Mouse (Mus musculus): ENCODE measurements around the gene Fzd4. TPM values are rescaled to one million over a fixed set of nuclear protein-coding genes. Genes with fewer than 3 reads are reported as not detected.

The Fzd4 gene
- polyA plus RNA-seq, 1 experiment from 2014 or later, result 13.7 TPM

DNA sequence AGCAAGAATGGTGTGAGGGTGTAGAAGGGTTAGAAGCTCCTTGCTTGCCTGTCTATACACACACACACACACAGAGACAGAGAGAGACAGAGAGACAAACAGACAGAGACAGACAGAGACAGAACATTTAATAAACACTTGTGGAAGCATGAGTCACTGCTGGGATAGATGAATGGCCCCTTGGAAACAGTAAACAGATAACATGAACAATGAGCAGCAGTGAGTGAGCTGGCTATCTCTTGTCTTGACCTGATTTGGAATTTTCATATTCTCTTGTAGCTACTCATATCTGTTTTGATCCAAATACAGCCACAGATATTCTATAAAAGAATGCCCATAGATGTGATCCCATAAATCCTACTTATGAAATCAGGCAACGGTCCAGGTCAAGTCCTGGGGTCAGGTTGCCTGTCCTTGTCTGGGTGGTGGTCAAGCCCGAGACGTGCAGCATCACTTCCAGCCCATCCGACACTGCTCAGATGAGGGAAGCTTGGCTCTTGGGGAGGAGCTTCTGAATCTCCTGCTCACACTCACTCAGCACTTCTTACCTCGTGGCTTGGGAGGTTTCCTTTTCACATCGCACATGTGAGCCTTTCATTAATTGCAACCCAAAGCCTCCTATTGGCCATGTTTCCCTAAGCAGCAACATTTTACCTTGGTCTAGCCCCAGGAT, 32.4 kb upstream of the Fzd4 start:
- WGBS, result 54% methylated on average over 6 of the region's 6 CpGs
- Histone ChIP-seq H3K9ac (ENCODE audit: low read length) (no peak overlapping the region), H3K27ac (ENCODE audit: low read depth) (no peak overlapping the region), H3K36me3 (ENCODE audit: control insufficient read depth, insufficient read depth, low read length) (no peaks in the 10 kb centered on the region), H3K27me3 (replicated peaks; ENCODE audit: control insufficient read depth, insufficient read depth, low read length) (no peaks in the 10 kb centered on the region), H3K9me3 (ENCODE audit: control insufficient read depth, low read length) (no peaks in the 10 kb centered on the region), H3K4me3 (ENCODE audit: low read depth, low read length) (no peak overlapping the region), H3K4me2 (ENCODE audit: low read length) (no peak overlapping the region), H3K4me1 (replicated peaks; ENCODE audit: control insufficient read depth, insufficient read depth, low read length) (0 out of 2 replicates have a peak, but pooled peaks cover 3% of the 10 kb centered on the region)
- DNase-seq (ENCODE audit: low spot score), result no peak
- no peak for ATAC-seq (replicated peaks; ENCODE audit: low FRiP score, low TSS enrichment, low read depth)

GRCm38 (mm10) chr7:89380935-89381705, 23.0 kb upstream of the Fzd4 start:
- no peaks in the 10 kb centered on the region for H3K9me3 ChIP-seq (ENCODE audit: control insufficient read depth, low read length)
- DNase-seq (ENCODE audit: low spot score), result no peak
- no peaks in the 10 kb centered on the region for H3K36me3 ChIP-seq (ENCODE audit: control insufficient read depth, insufficient read depth, low read length)
- 36% methylated on average over 7 of the region's 7 CpGs for WGBS
- no peak overlapping the region for H3K9ac ChIP-seq (ENCODE audit: low read length)
- H3K27ac ChIP-seq (ENCODE audit: low read depth), result peak overlapping the region; percentile 47
- peaks cover 12% of the 10 kb centered on the region for H3K4me1 ChIP-seq (replicated peaks; ENCODE audit: control insufficient read depth, insufficient read depth, low read length)
- H3K4me2 ChIP-seq (ENCODE audit: low read length), result no peak overlapping the region
- H3K27me3 ChIP-seq (replicated peaks; ENCODE audit: control insufficient read depth, insufficient read depth, low read length), result no peaks in the 10 kb centered on the region
- ATAC-seq (replicated peaks; ENCODE audit: low FRiP score, low TSS enrichment, low read depth), result no peak
- no peak overlapping the region for H3K4me3 ChIP-seq (ENCODE audit: low read depth, low read length)

GRCm38 (mm10) chr7:89382892-89383291, 21.3 kb upstream of the Fzd4 start:
- H3K4me2 ChIP-seq (ENCODE audit: low read length), result no peak overlapping the region
- no peak overlapping the region for H3K4me3 ChIP-seq (ENCODE audit: low read depth, low read length)
- no peaks in the 10 kb centered on the region for H3K9me3 ChIP-seq (ENCODE audit: control insufficient read depth, low read length)
- WGBS, result 97% methylated on average over 3 of the region's 3 CpGs
- no peaks in the 10 kb centered on the region for H3K27me3 ChIP-seq (replicated peaks; ENCODE audit: control insufficient read depth, insufficient read depth, low read length)
- ATAC-seq (replicated peaks; ENCODE audit: low FRiP score, low TSS enrichment, low read depth), result no peak
- H3K36me3 ChIP-seq (ENCODE audit: control insufficient read depth, insufficient read depth, low read length), result no peaks in the 10 kb centered on the region
- peaks cover 27% of the 10 kb centered on the region for H3K4me1 ChIP-seq (replicated peaks; ENCODE audit: control insufficient read depth, insufficient read depth, low read length)
- no peak for DNase-seq (ENCODE audit: low spot score)
- H3K27ac ChIP-seq (ENCODE audit: low read depth), result no peak overlapping the region
- H3K9ac ChIP-seq (ENCODE audit: low read length), result no peak overlapping the region

- H3K4me3 ChIP-seq (ENCODE audit: low read depth, low read length), result no peak overlapping the region
- no peak overlapping the region for H3K4me2 ChIP-seq (ENCODE audit: low read length)
- 38% methylated on average over 3 of the region's 3 CpGs for WGBS
- H3K27ac ChIP-seq (ENCODE audit: low read depth), result peak overlapping the region; percentile 9; the same call in 1 of the 2 replicates
- no peaks in the 10 kb centered on the region for H3K36me3 ChIP-seq (ENCODE audit: control insufficient read depth, insufficient read depth, low read length)
- ATAC-seq (replicated peaks; ENCODE audit: low FRiP score, low TSS enrichment, low read depth) (no peak), DNase-seq (ENCODE audit: low spot score) (no peak)
- H3K9ac ChIP-seq (ENCODE audit: low read length), result no peak overlapping the region
- peaks cover 35% of the 10 kb centered on the region for H3K4me1 ChIP-seq (replicated peaks; ENCODE audit: control insufficient read depth, insufficient read depth, low read length)
- no peaks in the 10 kb centered on the region for H3K9me3 ChIP-seq (ENCODE audit: control insufficient read depth, low read length)
- H3K27me3 ChIP-seq (replicated peaks; ENCODE audit: control insufficient read depth, insufficient read depth, low read length), result no peaks in the 10 kb centered on the region
Observed at GRCm38 (mm10) chr7:89388981-89389380, 15.2 kb upstream of the Fzd4 start.

DNA sequence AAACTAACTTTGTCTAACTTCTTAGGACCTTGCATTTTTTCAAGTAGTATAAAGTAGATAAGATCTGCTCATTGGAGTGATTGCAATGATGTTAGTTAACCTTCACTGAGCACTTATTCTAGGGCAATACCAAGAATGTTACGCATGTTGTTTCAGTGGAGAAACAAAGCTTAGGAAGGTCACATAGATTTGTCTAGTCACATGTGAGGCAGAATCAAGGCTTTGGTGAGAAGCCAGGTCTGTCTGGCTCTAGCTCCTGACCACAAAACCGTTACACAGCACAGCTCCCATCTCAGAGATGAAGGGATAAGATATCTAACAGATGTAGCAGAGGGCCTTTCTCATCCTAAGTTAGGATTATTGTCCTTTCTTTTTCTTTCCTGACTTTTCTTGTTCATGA, 13.5 kb upstream of the Fzd4 start:
- WGBS, result 73% methylated on average over 2 of the region's 2 CpGs
- Histone ChIP-seq H3K4me3 (ENCODE audit: low read depth, low read length) (no peak overlapping the region), H3K9me3 (ENCODE audit: control insufficient read depth, low read length) (no peaks in the 10 kb centered on the region), H3K9ac (ENCODE audit: low read length) (no peak overlapping the region), H3K27ac (ENCODE audit: low read depth) (no peak overlapping the region), H3K4me1 (replicated peaks; ENCODE audit: control insufficient read depth, insufficient read depth, low read length) (peaks cover 32% of the 10 kb centered on the region), H3K4me2 (ENCODE audit: low read length) (no peak overlapping the region), H3K36me3 (ENCODE audit: control insufficient read depth, insufficient read depth, low read length) (no peaks in the 10 kb centered on the region), H3K27me3 (replicated peaks; ENCODE audit: control insufficient read depth, insufficient read depth, low read length) (no peaks in the 10 kb centered on the region)
- DNase-seq (ENCODE audit: low spot score) (peak; percentile 12), ATAC-seq (replicated peaks; ENCODE audit: low FRiP score, low TSS enrichment, low read depth) (no peak)

GRCm38 (mm10) chr7:89391281-89391680, 12.9 kb upstream of the Fzd4 start:
- Histone ChIP-seq H3K4me2 (ENCODE audit: low read length) (no peak overlapping the region), H3K36me3 (ENCODE audit: control insufficient read depth, insufficient read depth, low read length) (no peaks in the 10 kb centered on the region), H3K9ac (ENCODE audit: low read length) (no peak overlapping the region), H3K4me1 (replicated peaks; ENCODE audit: control insufficient read depth, insufficient read depth, low read length) (peaks cover 25% of the 10 kb centered on the region), H3K9me3 (ENCODE audit: control insufficient read depth, low read length) (no peaks in the 10 kb centered on the region), H3K27ac (ENCODE audit: low read depth) (no peak overlapping the region), H3K27me3 (replicated peaks; ENCODE audit: control insufficient read depth, insufficient read depth, low read length) (no peaks in the 10 kb centered on the region), H3K4me3 (ENCODE audit: low read depth, low read length) (no peak overlapping the region)
- WGBS, result 80% methylated on average over 3 of the region's 3 CpGs
- ATAC-seq (replicated peaks; ENCODE audit: low FRiP score, low TSS enrichment, low read depth), result no peak
- DNase-seq (ENCODE audit: low spot score), result peak; percentile 4

- ATAC-seq (replicated peaks; ENCODE audit: low FRiP score, low TSS enrichment, low read depth) (no peak), DNase-seq (ENCODE audit: low spot score) (peak; percentile 33)
- no peaks in the 10 kb centered on the region for H3K27me3 ChIP-seq (replicated peaks; ENCODE audit: control insufficient read depth, insufficient read depth, low read length)
- peaks cover 21% of the 10 kb centered on the region; the same call in 1 of the 2 replicates for H3K4me1 ChIP-seq (replicated peaks; ENCODE audit: control insufficient read depth, insufficient read depth, low read length)
- H3K27ac ChIP-seq (ENCODE audit: low read depth), result no peak overlapping the region
- no peak overlapping the region for H3K9ac ChIP-seq (ENCODE audit: low read length)
- no peak overlapping the region for H3K4me3 ChIP-seq (ENCODE audit: low read depth, low read length)
- H3K9me3 ChIP-seq (ENCODE audit: control insufficient read depth, low read length), result no peaks in the 10 kb centered on the region
- WGBS, result 74% methylated on average over 4 of the region's 4 CpGs
- H3K36me3 ChIP-seq (ENCODE audit: control insufficient read depth, insufficient read depth, low read length), result no peaks in the 10 kb centered on the region
- no peak overlapping the region for H3K4me2 ChIP-seq (ENCODE audit: low read length)
Observed at GRCm38 (mm10) chr7:89391831-89392230, 12.3 kb upstream of the Fzd4 start.

DNA sequence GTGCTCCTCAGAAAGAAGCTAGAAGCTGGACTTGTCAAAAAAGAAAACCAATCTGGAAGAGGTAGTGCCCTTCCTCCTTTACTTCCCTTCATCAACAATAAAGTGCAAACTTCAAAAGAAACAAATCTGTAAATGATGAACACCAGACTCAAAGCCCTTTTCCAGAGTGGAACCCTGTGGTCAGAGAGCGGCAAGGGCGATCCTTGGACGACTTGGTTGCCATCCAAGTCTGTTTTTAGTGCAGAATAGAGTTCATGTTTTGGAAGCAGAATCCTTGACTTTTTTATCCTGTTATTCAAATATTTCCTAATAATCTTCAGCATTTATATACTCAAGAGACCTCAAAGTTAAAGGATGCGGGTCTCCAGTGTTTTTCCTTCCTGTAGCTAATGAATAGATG, 11.8 kb upstream of the Fzd4 start:
- ATAC-seq (replicated peaks; ENCODE audit: low FRiP score, low TSS enrichment, low read depth) (no peak), DNase-seq (ENCODE audit: low spot score) (no peak)
- Histone ChIP-seq H3K9ac (ENCODE audit: low read length) (no peak overlapping the region), H3K27ac (ENCODE audit: low read depth) (no peak overlapping the region), H3K4me2 (ENCODE audit: low read length) (no peak overlapping the region), H3K4me1 (replicated peaks; ENCODE audit: control insufficient read depth, insufficient read depth, low read length) (peaks cover 17% of the 10 kb centered on the region; the same call in 1 of the 2 replicates), H3K27me3 (replicated peaks; ENCODE audit: control insufficient read depth, insufficient read depth, low read length) (no peaks in the 10 kb centered on the region), H3K4me3 (ENCODE audit: low read depth, low read length) (no peak overlapping the region), H3K36me3 (ENCODE audit: control insufficient read depth, insufficient read depth, low read length) (no peaks in the 10 kb centered on the region), H3K9me3 (ENCODE audit: control insufficient read depth, low read length) (no peaks in the 10 kb centered on the region)
- WGBS, result 71% methylated on average over 4 of the region's 4 CpGs

All from intestine, embryonic 14.5 days (tissue).